Mouse (Mus musculus) lung, embryonic 16.5 days (tissue): ENCODE results near the gene Ndst2. TPM values are rescaled to one million over a fixed set of nuclear protein-coding genes. Genes with fewer than 3 reads are reported as not detected.
A peak's percentile ranks its signal among the peaks of the same experiment; 100 is the strongest.

Source experiments
- ATAC-seq: fragments of 200-750 bp; cut with Nextera tagmentation; 2 replicates; pipeline ENCODE4 v1.8.0; 2017; ENCODE audit warnings: low read depth, mild to moderate bottlenecking, moderate library complexity
- H3K27ac ChIP-seq: fragments of 300-500 bp; sonication (generic); 2 replicates; pipeline ENCODE4 v1.5.1; 2014; ENCODE audit warnings: mild to moderate bottlenecking, control low read depth, low read length
- H3K27me3 ChIP-seq: fragments of 300-500 bp; sonication (generic); 2 replicates; pipeline ENCODE4 v1.6.1; 2014; ENCODE audit warnings: low read depth, low read length, mixed read lengths; ENCODE audit not compliant: control insufficient read depth, insufficient read depth
- H3K36me3 ChIP-seq: fragments of 300-500 bp; sonication (generic); 2 replicates; pipeline ENCODE4 v1.6.1; 2014; ENCODE audit warnings: low read length; ENCODE audit not compliant: control insufficient read depth, insufficient read depth
- H3K4me1 ChIP-seq: fragments of 300-500 bp; sonication (generic); replicated peaks from 2 replicates; pipeline ENCODE4 v1.6.1; 2014; ENCODE audit warnings: low read length, mixed read lengths; ENCODE audit not compliant: control insufficient read depth, insufficient read depth
- H3K4me2 ChIP-seq: fragments of 300-500 bp; sonication (generic); 2 replicates; pipeline ENCODE4 v1.6.1; 2014; ENCODE audit warnings: low read depth, low read length, control low read depth
- H3K4me3 ChIP-seq: fragments of 300-500 bp; sonication (generic); 2 replicates; pipeline ENCODE4 v1.5.1; 2014; ENCODE audit warnings: mild to moderate bottlenecking, low read length, control low read depth
- H3K9ac ChIP-seq: fragments of 300-500 bp; sonication (generic); 2 replicates; pipeline ENCODE4 v1.6.1; 2014; ENCODE audit warnings: low read length, control low read depth
- H3K9me3 ChIP-seq: fragments of 300-500 bp; sonication (generic); 2 replicates; pipeline ENCODE4 v1.6.1; 2016; ENCODE audit warnings: low read length; ENCODE audit not compliant: control insufficient read depth
- WGBS: fragments of 180-500 bp; shearing (Covaris S2); extraction: QIAGEN DNeasy Blood & Tissue Kit; methylation state at CpG from one replicate; pipeline ENCODE4 v1.1.7; 2014; 5-methylcytosine and 5-hydroxymethylcytosine counted together
- polyA plus RNA-seq: library from polyadenylated mRNA; unstranded; fragments of >200 nt; fragmentation: Nextera tagmentation; extraction: Ambion mirVana; gene quantifications from 2 replicates; pipeline ENCODE4 v1.2.1, GENCODE M21; 2015

Ndst2 gene
- polyA plus RNA-seq, 1 experiment from 2014 or later, result 29.9 TPM

GRCm38 (mm10) chr14:20730853-20731602 is 3.3 kb downstream of the Ndst2 start:
- ATAC-seq, result no peak
- peaks cover 8% of the 10 kb centered on the region for H3K4me1 ChIP-seq
- no peak overlapping the region for H3K4me3 ChIP-seq
- no peak overlapping the region for H3K27ac ChIP-seq
- H3K9me3 ChIP-seq, result no peaks in the 10 kb centered on the region
- peaks cover 29% of the 10 kb centered on the region for H3K36me3 ChIP-seq
- no peaks in the 10 kb centered on the region for H3K27me3 ChIP-seq
- no peak overlapping the region for H3K4me2 ChIP-seq
- WGBS, result 84% methylated on average over 9 of the region's 9 CpGs
- no peak overlapping the region for H3K9ac ChIP-seq

- no peak overlapping the region for H3K4me2 ChIP-seq
- no peaks in the 10 kb centered on the region for H3K27me3 ChIP-seq
- peaks cover 36% of the 10 kb centered on the region for H3K36me3 ChIP-seq
- no peak for ATAC-seq
- no peak overlapping the region for H3K4me3 ChIP-seq
- no peaks in the 10 kb centered on the region for H3K9me3 ChIP-seq
- H3K4me1 ChIP-seq, result peaks cover 8% of the 10 kb centered on the region
- 91% methylated on average over 9 of the region's 9 CpGs for WGBS
- H3K9ac ChIP-seq, result no peak overlapping the region
- no peak overlapping the region for H3K27ac ChIP-seq
Observed at GRCm38 (mm10) chr14:20729871-20730270, 4.5 kb downstream of the Ndst2 start.

- Histone ChIP-seq H3K4me1 (no peaks in the 10 kb centered on the region), H3K27ac (no peak overlapping the region), H3K9me3 (no peaks in the 10 kb centered on the region), H3K4me3 (no peak overlapping the region), H3K4me2 (no peak overlapping the region), H3K27me3 (no peaks in the 10 kb centered on the region), H3K9ac (no peak overlapping the region), H3K36me3 (peaks cover 68% of the 10 kb centered on the region)
- 64% methylated on average over 6 of the region's 6 CpGs for WGBS
- no peak for ATAC-seq
Observed at GRCm38 (mm10) chr14:20725660-20726339, 8.6 kb downstream of the Ndst2 start.

- Histone ChIP-seq H3K9ac (no peak overlapping the region), H3K36me3 (peaks cover 69% of the 10 kb centered on the region), H3K9me3 (no peaks in the 10 kb centered on the region), H3K27ac (no peak overlapping the region), H3K27me3 (no peaks in the 10 kb centered on the region), H3K4me1 (no peaks in the 10 kb centered on the region), H3K4me2 (no peak overlapping the region), H3K4me3 (no peak overlapping the region)
- peak; percentile 32; the same call in 1 of the 2 replicates for ATAC-seq
- WGBS, result 18% methylated on average over 5 of the region's 5 CpGs
Observed at GRCm38 (mm10) chr14:20724043-20724442, 10.3 kb downstream of the Ndst2 start.

GRCm38 (mm10) chr14:20723006-20723405 is 11.4 kb downstream of the Ndst2 start:
- Histone ChIP-seq H3K9ac (no peak overlapping the region), H3K4me3 (no peak overlapping the region), H3K9me3 (no peaks in the 10 kb centered on the region), H3K4me1 (no peaks in the 10 kb centered on the region), H3K27me3 (no peaks in the 10 kb centered on the region), H3K4me2 (no peak overlapping the region), H3K27ac (no peak overlapping the region), H3K36me3 (peaks cover 72% of the 10 kb centered on the region)
- no peak for ATAC-seq
- WGBS, result 84% methylated on average over 12 of the region's 12 CpGs

GRCm38 (mm10) chr14:20721371-20721770 is 13.0 kb downstream of the Ndst2 start:
- Histone ChIP-seq H3K36me3 (peaks cover 83% of the 10 kb centered on the region), H3K4me3 (no peak overlapping the region), H3K4me2 (no peak overlapping the region), H3K9me3 (no peaks in the 10 kb centered on the region), H3K27ac (no peak overlapping the region), H3K4me1 (no peaks in the 10 kb centered on the region), H3K9ac (no peak overlapping the region), H3K27me3 (no peaks in the 10 kb centered on the region)
- no peak for ATAC-seq
- WGBS, result 86% methylated on average over 4 of the region's 4 CpGs

GRCm38 (mm10) chr14:20719767-20720166 is 14.6 kb downstream of the Ndst2 start:
- Histone ChIP-seq H3K27me3 (no peaks in the 10 kb centered on the region), H3K4me3 (no peak overlapping the region), H3K9me3 (no peaks in the 10 kb centered on the region), H3K9ac (no peak overlapping the region), H3K27ac (no peak overlapping the region), H3K4me2 (no peak overlapping the region), H3K36me3 (peaks cover 83% of the 10 kb centered on the region), H3K4me1 (no peaks in the 10 kb centered on the region)
- no peak for ATAC-seq
- 81% methylated on average over 12 of the region's 12 CpGs for WGBS

- no peaks in the 10 kb centered on the region for H3K4me1 ChIP-seq
- ATAC-seq, result no peak
- H3K27ac ChIP-seq, result no peak overlapping the region
- 81% methylated on average over 10 of the region's 10 CpGs for WGBS
- no peaks in the 10 kb centered on the region for H3K27me3 ChIP-seq
- H3K9me3 ChIP-seq, result no peaks in the 10 kb centered on the region
- no peak overlapping the region for H3K4me3 ChIP-seq
- no peak overlapping the region for H3K9ac ChIP-seq
- peaks cover 77% of the 10 kb centered on the region for H3K36me3 ChIP-seq
- H3K4me2 ChIP-seq, result no peak overlapping the region
Observed at GRCm38 (mm10) chr14:20718443-20718842, 15.9 kb downstream of the Ndst2 start.

GRCm38 (mm10) chr14:20713832-20714231 is 20.5 kb downstream of the Ndst2 start:
- no peak overlapping the region for H3K27ac ChIP-seq
- peaks cover 5% of the 10 kb centered on the region for H3K4me1 ChIP-seq
- H3K9ac ChIP-seq, result no peak overlapping the region
- no peak overlapping the region for H3K4me3 ChIP-seq
- no peaks in the 10 kb centered on the region for H3K9me3 ChIP-seq
- 53% methylated on average over 11 of the region's 11 CpGs for WGBS
- no peak for ATAC-seq
- H3K27me3 ChIP-seq, result no peaks in the 10 kb centered on the region
- H3K36me3 ChIP-seq, result peaks cover 55% of the 10 kb centered on the region
- H3K4me2 ChIP-seq, result no peak overlapping the region
